Mouse (Mus musculus) heart, adult 11 months (tissue): ENCODE measurements around the gene Tctn1.

Experiments
- DNase-seq: peaks from one replicate; pipeline ENCODE4 v3.0.0; 2022

Gene Tctn1

DNA sequence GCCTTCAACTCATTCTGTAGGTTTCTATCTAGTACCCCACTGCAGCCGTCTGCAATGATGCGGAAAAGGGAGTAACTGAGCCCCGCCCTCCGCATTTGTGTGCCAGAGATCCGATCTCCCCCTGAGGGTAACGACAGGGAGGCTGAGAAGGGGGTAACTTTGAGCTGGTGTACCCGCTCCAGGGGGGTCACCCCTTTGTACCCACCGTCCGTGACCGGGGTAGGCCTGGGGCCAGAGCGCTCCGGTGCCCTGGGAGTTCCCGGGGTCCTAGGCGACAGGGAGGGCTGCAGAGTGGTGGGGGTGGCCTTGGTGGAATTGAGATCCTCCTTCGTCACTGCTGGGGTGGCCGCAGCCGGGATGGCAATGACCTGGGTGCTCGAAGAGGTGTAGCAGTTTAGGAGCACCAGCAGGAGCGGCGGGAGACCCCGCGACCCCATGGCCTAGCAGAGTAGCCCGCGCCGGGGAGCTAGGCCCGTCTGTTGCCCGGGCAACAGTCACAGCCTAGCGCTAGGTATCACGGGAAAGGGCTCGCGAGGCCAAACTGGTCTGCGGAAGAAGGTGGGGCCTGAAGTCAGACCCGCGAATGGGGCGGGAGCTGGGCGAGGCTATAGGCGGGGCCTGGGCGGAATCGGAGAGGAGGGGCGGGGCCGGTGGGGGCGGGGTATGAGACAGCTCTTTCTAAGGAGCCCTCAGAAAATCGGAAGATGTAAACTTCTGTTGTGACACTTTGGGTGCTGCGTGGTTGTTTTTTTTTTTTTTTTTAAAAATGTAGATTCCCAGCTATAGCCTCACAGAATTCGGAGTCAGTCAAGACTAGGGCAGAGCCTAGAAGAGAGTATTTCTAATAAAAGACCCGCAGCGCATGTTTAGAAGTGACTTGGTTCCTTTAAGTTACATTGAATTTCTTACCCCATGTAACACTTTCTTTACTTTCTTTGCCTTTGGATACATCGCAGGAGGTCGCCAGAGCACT is at the start of gene Tctn1:
Tctn1 (minus strand) TSS at position 528 of the 973 bp plus-strand sequence.
- DNase-seq = peak; percentile 99

DNA sequence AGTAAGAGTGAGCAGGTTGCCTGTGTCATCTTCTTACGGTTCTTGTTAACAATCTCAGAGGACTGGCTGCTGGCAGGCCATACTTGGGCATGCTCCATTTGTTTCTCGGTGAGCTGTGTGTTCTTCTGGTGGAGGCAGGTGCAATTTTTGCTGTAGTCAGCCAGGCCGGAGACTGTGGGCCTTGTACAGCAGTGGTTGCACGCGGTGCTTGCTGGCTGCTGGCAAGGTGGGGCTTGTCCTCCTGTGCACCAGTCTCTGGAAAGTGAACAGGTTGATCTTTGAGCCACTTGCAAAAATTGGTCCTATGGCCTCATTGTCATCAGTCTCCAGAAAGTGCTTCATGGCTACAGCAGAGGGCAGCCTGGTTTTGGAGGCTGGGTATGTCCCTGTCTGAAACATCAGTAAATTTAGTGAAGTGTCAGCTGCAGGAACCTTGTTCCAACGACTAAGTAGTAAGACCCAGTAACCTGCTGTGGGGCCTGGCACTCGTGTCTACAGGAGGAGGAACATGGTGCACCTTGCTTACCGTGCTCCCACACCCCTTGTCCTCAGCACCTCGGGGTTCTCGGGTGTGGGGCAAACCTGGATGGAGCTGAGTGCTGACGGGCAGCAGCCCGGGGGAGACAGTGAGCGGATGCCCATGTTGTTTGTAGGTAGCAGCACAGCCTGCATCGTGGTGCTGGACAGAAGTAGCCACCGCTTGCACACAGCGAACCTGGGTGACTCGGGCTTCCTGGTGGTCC is 48.9 kb upstream of the Tctn1 start:
- no peak for DNase-seq

DNA sequence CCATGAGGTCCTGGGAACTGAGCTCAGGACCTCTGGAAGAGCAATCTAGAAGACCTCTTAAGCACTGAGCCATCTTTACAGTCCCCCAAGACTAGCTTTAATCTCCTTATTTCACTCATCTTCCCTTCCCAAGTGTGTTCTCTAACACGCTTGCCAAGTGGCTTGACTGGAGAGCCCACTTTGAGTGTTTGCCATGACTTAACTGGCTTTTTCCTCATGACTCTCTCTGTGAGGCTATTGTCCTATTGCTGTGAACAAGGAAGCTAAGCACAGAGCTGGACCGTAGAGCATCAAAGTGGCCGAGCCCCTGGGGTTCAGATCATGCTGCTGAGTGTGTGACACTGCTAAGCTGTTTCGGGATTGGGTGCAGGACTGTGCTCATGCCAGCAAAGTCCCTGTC is 48.1 kb upstream of the Tctn1 start:
- no peak for DNase-seq

DNA sequence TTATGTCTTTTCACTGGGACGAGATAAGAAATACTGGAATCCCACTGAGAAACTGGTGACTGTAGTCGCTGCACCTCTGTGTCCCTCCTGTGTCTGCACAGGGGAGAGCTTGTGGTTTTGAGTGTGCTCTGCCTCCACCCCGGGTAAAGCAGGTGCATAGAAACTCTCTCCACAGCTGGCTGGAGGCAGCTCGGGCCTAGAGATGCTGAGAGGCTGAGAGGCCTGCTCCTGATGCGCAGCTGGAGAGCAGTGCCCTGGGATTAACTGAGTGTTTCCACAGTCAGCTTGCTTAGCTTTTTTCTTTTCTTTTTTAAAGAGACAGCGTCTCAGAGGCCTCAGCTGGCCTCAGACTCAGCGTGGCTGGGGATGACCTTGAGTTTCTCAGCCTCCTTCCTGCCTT is 47.4 kb upstream of the Tctn1 start:
- peak; percentile 83 for DNase-seq

DNA sequence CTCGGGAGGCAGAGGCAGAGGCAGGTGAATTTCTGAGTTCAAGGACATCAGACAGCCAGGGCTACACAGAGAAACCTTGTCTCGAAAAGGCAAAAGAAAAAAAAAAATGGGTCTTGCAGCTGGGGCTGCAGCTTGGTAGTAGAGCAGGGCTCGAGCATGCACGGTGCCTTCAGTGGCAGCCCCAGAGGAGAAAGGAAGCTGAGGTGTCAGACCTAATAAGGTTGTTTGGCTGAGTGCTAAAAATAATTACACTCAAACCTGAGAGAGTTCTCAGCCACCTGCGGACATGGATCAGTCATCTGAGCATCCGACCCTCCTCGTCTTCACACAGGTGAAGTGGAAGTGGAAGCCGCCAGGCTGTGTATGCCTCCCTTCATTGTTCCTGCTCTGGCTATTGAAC is 46.4 kb upstream of the Tctn1 start:
- no peak for DNase-seq

DNA sequence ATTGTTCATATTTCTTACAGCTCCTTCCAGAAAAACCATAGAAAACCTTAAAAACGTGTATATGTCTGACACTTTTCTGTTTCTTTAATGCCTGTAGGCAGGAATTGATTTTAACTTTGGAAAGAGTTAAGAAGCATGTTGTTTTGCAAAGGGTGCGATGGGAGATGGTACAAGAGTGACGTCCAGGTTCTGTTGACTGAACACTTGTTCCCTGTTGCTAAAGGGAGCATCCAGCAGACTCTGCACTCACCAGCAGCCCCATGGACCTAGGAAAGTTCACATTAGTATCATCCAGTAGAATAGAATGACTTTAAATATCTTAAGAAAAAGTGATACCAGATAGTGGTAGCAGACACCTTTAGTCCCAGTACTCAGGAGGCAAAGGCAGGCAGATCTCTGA is 42.3 kb upstream of the Tctn1 start:
- no peak for DNase-seq

DNA sequence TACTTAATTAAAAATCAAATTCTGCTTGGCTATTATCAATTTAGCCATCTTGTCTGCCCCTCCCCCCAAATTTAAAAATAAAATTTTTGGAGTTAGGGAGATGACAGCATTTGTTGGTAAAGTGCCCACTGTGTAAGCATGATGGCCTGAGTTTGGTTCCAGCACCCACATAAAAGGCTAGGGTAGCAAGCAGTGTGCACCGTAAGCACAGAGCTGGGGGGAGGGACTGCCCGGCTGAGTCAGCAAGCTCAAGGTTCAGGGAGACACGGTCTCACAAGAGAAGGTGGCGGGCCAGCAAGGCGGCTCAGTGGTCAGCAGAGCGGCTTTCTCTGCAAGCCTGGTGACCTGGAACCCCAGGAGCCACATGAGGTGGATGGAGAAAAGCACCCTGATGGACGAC is 41.2 kb upstream of the Tctn1 start:
- DNase-seq = peak; percentile 87

DNA sequence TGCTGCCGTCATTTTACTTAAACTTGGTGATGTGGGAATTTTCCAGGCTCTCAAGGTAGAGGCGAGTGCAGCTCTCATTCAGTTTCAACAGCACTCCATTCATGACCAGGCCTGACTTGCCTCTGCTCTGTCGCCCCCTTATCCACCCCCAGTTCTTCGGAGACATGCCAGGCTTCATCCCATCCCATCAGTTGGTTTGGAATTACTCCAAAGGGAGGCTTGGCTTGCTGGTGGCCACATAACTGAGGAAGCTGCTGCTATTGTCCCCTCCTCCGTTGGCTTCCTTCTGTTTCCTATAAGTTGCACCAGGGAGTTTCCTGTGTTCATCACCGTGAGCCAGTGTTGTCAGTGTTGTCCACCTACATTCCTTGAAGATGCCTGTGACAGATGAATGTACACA is 40.3 kb upstream of the Tctn1 start:
- no peak for DNase-seq

DNA sequence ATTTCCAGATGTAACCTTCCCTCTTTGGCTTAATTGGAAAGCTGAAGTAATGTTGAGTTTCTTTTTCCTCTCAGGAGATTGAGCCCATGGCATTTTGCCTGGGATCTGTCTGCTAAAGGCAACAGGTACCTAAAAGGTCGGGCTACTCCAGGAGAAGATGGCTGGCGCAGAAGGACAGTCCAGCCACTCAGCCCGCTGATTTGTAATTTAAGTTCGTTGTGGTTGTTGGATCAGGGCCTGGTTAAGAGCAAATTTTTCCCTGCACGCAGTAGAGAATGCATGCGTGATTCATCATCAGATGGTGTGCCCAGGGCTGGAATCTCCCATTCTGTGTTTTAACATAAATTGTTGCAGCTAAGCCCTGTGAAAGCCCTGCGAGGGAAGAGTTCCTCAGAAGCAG is 39.7 kb upstream of the Tctn1 start:
- no peak for DNase-seq

DNA sequence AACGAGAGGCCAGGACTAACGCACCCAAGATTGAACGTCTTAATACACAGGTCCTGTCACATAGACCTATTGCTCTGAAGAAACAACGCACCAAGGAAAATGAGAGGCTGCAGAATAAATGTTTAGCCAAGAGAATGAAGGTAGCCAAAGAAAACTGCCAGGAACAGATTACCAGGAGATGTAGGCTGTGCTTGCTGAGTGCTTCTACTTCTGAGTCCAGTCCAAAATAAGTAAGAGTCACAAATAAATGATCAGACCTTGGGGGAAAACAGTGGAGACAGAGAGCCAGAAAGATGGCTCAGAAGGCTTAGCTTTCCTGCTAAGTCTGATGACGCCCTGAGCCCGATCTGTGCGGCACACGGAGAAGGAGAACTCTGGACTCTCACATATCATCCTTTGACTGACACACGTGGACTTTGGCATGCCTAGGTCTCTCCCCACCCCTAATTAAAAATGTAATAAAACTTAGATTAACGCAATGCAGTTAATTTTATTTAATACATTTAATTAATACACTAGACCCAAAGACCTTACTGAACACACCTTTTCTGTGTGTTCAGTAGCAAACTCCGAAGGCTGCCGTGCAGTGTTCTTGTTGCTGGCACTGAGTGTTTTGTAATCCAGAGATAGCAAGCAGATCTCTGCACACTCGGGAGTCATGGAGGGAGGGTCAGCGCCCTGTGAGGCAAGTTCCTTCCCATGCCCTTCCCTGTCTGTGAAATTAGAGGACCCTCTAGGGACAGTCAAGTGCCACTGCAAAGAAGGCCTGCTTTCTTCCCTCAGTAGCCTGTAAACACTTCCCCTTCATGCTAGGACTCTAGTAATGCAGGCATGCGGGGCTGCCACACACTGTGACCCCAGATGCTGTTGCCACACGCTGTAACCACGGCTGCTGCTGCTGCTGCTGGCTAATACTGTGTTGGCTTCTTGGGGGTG is 38.8 kb upstream of the Tctn1 start:
- peak; percentile 91 for DNase-seq

DNA sequence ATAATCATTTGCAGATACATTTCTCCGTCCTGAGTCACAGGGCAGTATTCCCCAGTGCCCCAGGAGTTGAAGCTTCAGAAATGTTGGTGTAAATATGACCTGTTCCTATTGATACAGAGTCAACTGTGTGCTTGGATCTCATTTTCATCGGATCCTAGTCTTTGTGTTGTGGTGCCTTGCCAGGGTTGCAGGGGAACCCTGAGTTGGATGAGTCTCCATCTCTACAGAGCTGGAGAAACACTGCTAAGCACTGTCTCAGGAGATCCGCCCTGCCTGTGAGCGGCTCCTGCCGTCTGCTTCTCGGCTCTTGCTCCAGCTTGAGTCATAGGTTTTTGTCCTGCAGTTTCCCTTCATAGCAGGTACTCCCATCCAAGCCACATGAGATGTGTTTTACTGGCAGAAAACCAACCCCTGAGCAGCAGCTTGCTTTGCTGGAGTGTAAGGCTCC is 35.8 kb upstream of the Tctn1 start:
- DNase-seq = peak; percentile 92

DNA sequence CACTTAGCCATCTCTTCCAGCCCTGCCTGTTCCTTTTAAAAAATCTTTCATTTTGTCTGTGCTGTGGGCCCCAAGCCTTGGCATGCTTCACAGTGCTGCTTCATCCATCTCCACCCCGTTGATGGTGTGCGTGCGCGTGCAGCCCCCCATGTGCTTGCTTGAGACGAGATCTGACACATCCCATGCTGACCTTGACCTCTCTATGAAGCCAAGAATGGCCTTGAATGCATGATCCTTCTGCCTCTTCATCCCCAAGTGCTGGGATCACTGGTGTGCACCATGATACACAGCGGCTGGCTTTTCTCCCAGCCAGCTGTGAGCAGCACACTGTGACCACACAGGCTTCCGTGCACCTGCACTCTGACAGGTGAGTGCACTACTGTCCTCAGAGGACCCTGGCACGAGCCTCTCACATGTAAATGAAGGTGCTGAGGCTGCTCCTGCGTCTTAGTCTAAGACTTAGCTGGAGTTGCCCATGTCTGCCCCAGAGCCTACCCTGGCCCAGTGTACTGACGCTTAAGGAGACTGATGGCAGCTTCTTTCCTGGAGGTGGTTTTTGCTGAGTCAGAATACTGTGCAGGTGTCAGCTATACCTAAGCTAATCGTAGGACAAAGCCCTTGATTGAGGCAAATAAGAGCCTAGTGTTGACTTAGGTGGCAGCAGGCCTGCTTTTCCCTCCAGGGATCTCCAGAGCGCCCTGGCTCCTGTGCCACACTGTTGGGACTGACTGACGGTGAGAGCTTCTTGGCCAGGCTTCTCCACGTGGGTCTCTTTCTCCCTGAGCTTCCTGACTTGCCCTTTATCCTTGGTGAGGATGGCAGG is 31.1 kb upstream of the Tctn1 start:
- peak; percentile 89 for DNase-seq

DNA sequence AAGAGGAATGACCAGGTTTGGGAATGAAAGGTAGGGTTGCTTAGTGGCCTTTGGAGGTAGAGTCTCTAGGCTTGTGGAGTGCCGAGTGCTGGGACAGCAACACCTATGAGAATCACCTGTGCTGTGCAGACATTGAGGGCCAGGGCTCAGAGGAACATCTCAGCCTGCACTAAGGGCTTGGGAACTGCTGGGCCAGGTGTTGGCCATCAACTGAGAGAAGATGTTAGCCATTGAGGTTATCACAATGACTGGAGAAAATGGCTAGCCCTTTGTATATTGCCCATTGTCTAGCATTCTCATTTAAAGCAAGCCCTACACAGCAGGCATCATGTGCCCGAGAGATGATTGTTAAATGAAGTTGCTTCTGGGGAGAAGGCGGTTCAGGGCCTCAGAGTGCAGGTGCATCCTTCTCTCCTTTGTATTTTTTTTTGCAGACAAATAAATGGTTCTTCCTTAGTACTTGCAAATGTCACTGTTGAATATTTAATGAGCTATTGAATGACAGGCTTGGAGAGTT is 30.0 kb upstream of the Tctn1 start:
- DNase-seq = no peak

DNA sequence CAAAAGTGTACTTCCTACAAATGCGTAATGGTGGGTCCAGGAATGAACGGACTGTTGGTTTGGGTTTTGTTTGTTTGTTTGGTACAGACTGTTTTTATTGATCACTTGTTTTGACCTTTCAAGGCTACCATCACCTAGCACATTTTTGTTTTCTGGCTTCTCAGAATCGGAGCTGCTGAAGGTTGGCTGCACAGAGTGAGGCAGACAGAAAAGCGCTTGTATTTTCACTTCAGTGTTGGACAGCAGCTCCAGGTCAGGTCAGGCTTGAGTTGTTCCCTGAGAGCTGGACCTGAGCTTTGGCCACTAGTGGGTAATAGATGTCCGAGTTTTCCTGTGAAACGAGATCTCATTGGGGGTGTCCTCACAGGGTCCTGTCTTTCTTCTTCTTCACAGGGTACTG is 28.9 kb upstream of the Tctn1 start:
- DNase-seq = peak; percentile 82

DNA sequence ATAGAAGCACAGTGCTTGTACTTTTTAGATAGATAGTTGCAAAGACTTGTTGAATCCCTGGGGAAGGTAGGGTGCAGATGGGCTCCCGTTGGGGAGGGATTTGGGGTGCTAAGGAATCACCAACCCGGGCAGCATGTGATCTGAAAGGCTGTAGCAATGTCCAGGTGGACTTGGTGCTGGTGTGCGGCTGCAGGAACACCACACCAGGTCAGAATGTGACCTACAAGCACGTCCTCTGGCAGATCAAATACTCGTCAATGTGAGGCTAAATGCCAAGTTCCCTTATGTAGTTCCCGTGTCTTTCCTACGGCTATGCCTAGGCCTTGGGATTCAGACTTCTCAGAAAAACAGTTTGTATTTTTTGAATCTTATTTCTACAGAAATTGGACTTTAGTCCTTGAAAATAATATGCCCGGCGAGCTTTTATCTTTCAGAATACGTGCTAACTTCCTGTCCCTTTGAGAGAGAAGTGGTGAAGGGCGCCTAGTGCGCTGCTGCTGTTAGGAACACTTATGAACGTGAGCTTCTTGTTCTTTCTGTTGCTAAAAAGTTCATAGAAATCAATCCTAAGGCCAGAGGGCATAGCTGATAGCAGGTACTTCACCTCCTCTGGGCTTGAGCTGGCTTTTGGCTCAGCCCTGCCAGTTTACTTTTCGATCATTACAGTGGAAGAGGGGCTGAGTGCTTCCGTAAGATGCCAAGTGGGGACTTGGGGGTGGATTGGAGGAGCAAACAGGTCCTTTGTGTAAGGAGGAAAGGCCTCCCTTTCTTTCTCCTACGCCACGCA is 27.5 kb upstream of the Tctn1 start:
- DNase-seq = peak; percentile 88

DNA sequence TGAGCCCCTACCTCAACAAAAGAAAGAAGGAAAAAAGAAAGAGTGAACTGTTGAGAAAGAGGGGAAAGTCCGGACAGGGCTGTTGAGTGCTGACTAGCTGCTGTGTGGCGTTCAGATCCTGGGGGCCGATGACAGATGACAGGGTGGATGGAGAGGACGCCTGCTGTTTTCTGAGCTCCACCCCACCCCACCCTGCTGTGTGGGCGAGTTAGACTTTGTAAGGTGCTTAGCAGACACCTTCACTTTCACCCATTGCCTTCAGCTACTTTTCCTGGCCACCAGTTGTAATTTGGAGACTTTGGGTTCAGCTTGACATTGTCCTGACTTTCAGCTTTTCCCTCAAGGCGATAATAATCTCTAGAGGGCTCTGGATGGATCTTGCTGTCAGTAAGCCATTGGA is 26.9 kb upstream of the Tctn1 start:
- DNase-seq = no peak

DNA sequence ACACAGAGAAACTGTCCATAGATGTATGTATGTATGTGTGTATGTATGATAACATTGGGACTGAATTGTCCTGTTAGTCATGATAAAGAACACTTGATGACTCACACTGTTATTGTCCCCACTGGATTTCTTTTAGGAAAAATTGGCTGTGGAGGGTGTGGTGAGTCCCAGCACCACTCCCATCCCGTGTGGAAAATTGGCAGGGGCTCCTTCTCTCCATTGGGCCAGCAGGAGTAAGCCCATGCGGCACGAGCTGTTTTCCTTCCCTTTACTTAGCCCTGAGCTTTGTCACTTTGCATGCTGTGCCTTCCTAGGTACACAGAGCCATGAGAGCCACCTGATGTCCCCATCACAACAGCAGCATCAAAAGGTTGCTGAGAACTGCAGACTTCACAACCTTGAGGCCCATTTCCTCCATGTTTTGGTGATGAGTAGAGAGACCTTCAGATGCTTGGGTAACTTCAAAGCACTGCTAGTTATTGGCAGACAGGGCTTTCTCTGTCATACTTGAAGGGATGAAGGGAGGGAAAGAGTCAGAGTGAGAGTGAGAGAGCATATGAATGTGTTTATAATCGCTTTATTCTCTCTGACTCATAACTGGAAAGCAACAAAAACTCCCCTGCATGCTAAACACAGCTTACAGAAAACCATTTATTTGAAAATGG is 24.0 kb upstream of the Tctn1 start:
- peak; percentile 96 for DNase-seq

DNA sequence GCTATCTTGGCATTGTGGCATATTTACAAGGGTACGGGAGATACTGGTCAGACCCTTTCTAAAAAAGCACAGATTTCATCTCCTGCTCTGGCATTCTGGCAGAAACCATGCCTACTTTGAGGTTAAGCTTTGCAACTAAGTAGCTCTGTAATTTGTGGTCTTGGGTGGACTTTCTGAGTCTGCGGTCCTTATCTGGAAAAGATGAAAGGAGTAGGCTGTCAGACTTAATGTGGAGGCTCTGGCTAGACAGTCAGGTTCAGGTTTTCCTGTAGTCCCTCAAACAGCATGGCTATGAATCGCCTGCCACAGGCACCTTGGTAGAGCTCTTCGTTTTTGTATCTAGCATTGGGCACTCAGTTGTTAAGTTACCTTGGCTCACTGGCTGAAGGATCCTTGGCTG is 22.8 kb upstream of the Tctn1 start:
- peak; percentile 58 for DNase-seq

DNA sequence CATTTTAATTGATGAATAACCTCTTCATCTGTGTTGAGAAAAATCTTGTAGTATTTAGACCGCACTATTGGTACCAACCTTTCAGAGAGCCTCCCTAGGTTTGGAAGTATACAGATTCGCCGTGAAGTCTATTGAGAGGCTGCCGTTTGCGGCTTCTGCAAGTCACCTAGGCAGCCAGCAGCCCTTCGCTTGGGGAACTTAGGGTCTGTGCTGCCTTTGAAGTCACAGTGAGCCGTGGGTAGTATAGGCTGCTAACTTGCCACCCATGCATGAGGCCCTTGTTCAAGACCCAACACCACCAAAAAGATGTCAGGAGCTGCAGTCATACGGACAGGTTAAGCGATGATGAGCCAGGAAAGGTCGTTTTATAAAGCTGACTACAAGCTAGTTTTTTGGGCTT is 21.9 kb upstream of the Tctn1 start:
- peak; percentile 85 for DNase-seq

DNA sequence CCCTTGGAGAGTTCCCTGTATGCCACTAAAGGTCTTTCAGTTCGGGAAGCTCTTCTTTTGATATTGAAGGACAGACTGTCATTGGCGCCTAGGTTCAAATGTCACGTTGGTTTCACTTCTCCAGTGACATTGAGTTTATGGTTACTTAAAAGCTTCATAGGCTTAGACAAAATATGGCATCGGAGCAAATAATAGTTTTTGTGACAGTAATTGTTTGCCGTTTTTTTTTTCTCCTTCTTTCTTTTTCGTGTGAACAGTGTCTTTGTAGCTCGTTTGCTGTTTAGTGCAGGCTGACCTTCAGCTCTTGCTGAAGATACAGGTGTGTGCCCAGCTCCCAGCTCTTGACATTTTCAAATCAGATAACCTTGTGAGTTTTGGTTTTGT is 21.5 kb upstream of the Tctn1 start:
- DNase-seq = no peak
